8 mouse cellular contexts compared by ENCODE assay signal in the genomic region with DNA sequence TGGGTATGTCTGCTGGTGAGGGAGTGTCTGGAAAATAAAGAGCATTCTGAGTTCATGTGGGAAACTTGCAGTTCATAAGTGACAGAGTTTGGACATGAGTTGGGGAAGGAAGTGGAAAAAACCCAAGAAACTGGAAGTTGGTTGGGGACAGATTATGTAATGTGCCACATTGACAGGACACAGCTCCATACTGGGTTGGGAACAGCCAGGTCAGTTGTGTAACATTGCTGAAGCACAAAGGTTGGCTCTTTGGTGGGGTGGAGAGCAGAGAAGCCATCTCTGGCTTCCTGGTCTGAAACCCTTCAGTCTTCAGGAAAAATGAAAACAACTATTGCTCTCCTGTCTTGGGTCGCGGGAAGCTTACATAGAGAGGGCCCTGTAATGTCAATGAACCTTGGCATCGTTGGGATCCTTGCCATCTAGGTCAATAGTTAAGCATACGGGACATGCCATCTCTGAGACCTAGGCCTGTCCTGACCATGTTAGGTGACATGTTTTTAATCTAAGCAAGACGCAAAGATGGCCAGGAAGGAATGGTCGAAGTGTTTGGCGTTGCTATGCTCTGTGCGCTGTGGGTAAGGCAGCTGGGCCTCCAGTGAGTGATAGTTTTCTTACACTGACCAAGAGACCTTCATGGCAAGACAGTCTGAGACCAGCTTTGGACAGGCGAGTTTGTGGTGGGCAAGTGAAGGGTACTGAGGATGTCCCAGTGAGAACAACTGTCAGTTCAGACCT. TPM values are rescaled to one million over a fixed set of nuclear protein-coding genes. Genes with fewer than 3 reads are reported as not detected.
A peak's percentile ranks its signal among the peaks of the same experiment; 100 is the strongest.
DNase-seq lines count a peak whose midpoint lies in the region; ATAC-seq and TF ChIP-seq lines count a peak whose summit lies in the region.

No protein-coding gene starts in this region.

- TF ChIP-seq CTCF in intestine, postnatal 0 days (IDR thresholded peaks at IDR 0.05; ENCODE audit: low read depth): no peak

- H3K27ac ChIP-seq in kidney, embryonic 15.5 days: peak overlapping the region; percentile 91
- H3K27ac ChIP-seq in embryonic facial prominence, embryonic 14.5 days (replicated peaks; ENCODE audit: low read depth, low read length): peak overlapping the region; percentile 94
- H3K27ac ChIP-seq in intestine, postnatal 0 days (ENCODE audit: low read depth, low read length): no peak overlapping the region; the same call in 1 of the 2 replicates

- H3K79me2 ChIP-seq in myocyte (ENCODE audit: control insufficient read depth, insufficient read depth): peaks cover 14% of the 10 kb centered on the region

- peaks cover 51% of the 10 kb centered on the region for H3K4me1 ChIP-seq in kidney, embryonic 15.5 days
- peaks cover 20% of the 10 kb centered on the region for H3K4me1 ChIP-seq in embryonic facial prominence, embryonic 14.5 days (ENCODE audit: control insufficient read depth, insufficient read depth, low read length)
- H3K4me1 ChIP-seq in intestine, postnatal 0 days (replicated peaks; ENCODE audit: control insufficient read depth, insufficient read depth, low read length): no peaks in the 10 kb centered on the region

- no peak overlapping the region for H3K4me3 ChIP-seq in kidney, embryonic 15.5 days (replicated peaks)
- H3K4me3 ChIP-seq in embryonic facial prominence, embryonic 14.5 days (ENCODE audit: low read depth, low read length): peak overlapping the region; percentile 77; the same call in 1 of the 2 replicates
- no peak overlapping the region for H3K4me3 ChIP-seq in intestine, postnatal 0 days (ENCODE audit: low read depth, low read length)
- peak overlapping the region; percentile 74 for H3K4me3 ChIP-seq in myocyte

- no peak for DNase-seq in kidney, adult 8-10 months
- DNase-seq in embryonic facial prominence, embryonic 14.5 days (ENCODE audit: low spot score): no peak
- no peak for DNase-seq in thymus, postnatal 0 days (ENCODE audit: low spot score)
- no peak for DNase-seq in testis, postnatal 10 days (ENCODE audit: low spot score)
- no peak for DNase-seq in cerebellum, adult 11 months

- TF ChIP-seq POLR2A in myocyte (IDR thresholded peaks at IDR 0.05; ENCODE audit: insufficient read length, low read depth): no peak

- H3K36me3 ChIP-seq in kidney, embryonic 15.5 days: peaks cover 9% of the 10 kb centered on the region; the same call in 1 of the 2 replicates
- peaks cover 7% of the 10 kb centered on the region; the same call in 1 of the 2 replicates for H3K36me3 ChIP-seq in embryonic facial prominence, embryonic 14.5 days (ENCODE audit: control insufficient read depth, insufficient read depth, low read length)
- H3K36me3 ChIP-seq in intestine, postnatal 0 days (ENCODE audit: control insufficient read depth, insufficient read depth): 0 out of 2 replicates have a peak, but pooled peaks cover 5% of the 10 kb centered on the region
- peaks cover under 1% of the 10 kb centered on the region for H3K36me3 ChIP-seq in myocyte (ENCODE audit: control insufficient read depth, insufficient read depth)

- H3K4me2 ChIP-seq in kidney, embryonic 15.5 days: peak overlapping the region; percentile 84
- peak overlapping the region; percentile 72 for H3K4me2 ChIP-seq in embryonic facial prominence, embryonic 14.5 days (ENCODE audit: low read depth, low read length)
- H3K4me2 ChIP-seq in intestine, postnatal 0 days (replicated peaks; ENCODE audit: low read depth): peak overlapping the region; percentile 89; the same call in 1 of the 2 replicates
- H3K4me2 ChIP-seq in myocyte (ENCODE audit: low read depth): peak overlapping the region; percentile 55

- H3K27me3 ChIP-seq in kidney, embryonic 15.5 days: peaks cover 10% of the 10 kb centered on the region; the same call in 1 of the 2 replicates
- H3K27me3 ChIP-seq in embryonic facial prominence, embryonic 14.5 days (replicated peaks; ENCODE audit: control insufficient read depth, insufficient read depth, low read length): no peaks in the 10 kb centered on the region
- no peaks in the 10 kb centered on the region for H3K27me3 ChIP-seq in intestine, postnatal 0 days (replicated peaks; ENCODE audit: control insufficient read depth, insufficient read depth, low read length)
- no peaks in the 10 kb centered on the region for H3K27me3 ChIP-seq in myocyte (ENCODE audit: control insufficient read depth, insufficient read depth, insufficient read length)

- WGBS in kidney, embryonic 15.5 days: 92% methylated on average over 9 of the region's 9 CpGs
- WGBS in embryonic facial prominence, embryonic 14.5 days: 90% methylated on average over 9 of the region's 9 CpGs
- WGBS in intestine, postnatal 0 days: 86% methylated on average over 9 of the region's 9 CpGs

- ATAC-seq in kidney, embryonic 15.5 days (replicated peaks; ENCODE audit: low FRiP score): no peak
- no peak for ATAC-seq in embryonic facial prominence, embryonic 14.5 days (ENCODE audit: low read depth)
- ATAC-seq in intestine, postnatal 0 days: no peak

- H3K9ac ChIP-seq in kidney, embryonic 15.5 days: peak overlapping the region; percentile 24; the same call in 1 of the 2 replicates
- no peak overlapping the region; the same call in 1 of the 2 replicates for H3K9ac ChIP-seq in embryonic facial prominence, embryonic 14.5 days (ENCODE audit: low read depth, low read length)
- H3K9ac ChIP-seq in intestine, postnatal 0 days (ENCODE audit: low read depth, low read length): peak overlapping the region; percentile 71; the same call in 1 of the 2 replicates

- H3K9me3 ChIP-seq in kidney, embryonic 15.5 days (replicated peaks): no peaks in the 10 kb centered on the region
- H3K9me3 ChIP-seq in embryonic facial prominence, embryonic 14.5 days (ENCODE audit: control insufficient read depth, low read length): no peaks in the 10 kb centered on the region
- no peaks in the 10 kb centered on the region for H3K9me3 ChIP-seq in intestine, postnatal 0 days (ENCODE audit: control insufficient read depth)

- H3ac ChIP-seq in myocyte (ENCODE audit: control insufficient read depth, insufficient read length): no peak overlapping the region

TF ChIP-seq in myocyte, 11 proteins besides CTCF, POLR2A, EP300 and RAD21:
- TF ChIP-seq MAX (IDR thresholded peaks at IDR 0.05; ENCODE audit: low read depth) (no peak), USF1 (IDR thresholded peaks at IDR 0.05; ENCODE audit: low read depth) (no peak), TCF3 (IDR thresholded peaks at IDR 0.05; ENCODE audit: insufficient read length, low read depth) (no peak), REST (IDR thresholded peaks at IDR 0.05; ENCODE audit: insufficient read depth, insufficient read length) (no peak), TCF12 (IDR thresholded peaks at IDR 0.05; ENCODE audit: insufficient read depth, poor library complexity, severe bottlenecking) (no peak)

RNA-seq across cellular contexts. Expression of gene Marveld1, which starts 0.8 kb away (rescaled TPM):
- polyA plus RNA-seq in kidney, embryonic 15.5 days (2015; fragmentation: Nextera tagmentation; extraction: Ambion mirVana): 9.7 and 9.8 TPM in 2 replicates
- 19.4 and 21.0 TPM in 2 replicates for polyA plus RNA-seq in embryonic facial prominence, embryonic 14.5 days (2014; fragmentation: Nextera tagmentation; extraction: Ambion mirVana)
- 9.0 and 9.6 TPM in 2 replicates for polyA plus RNA-seq in intestine, postnatal 0 days (2015; fragmentation: Nextera tagmentation; extraction: Ambion mirVana)
- 36.1 TPM for polyA plus RNA-seq in myocyte (2012; fragmentation: generic; extraction: Trizol)
- polyA plus RNA-seq in thymus, postnatal 0 days (2015; fragmentation: Nextera tagmentation; extraction: Ambion mirVana): 3.4 and 5.3 TPM in 2 replicates

RNA-seq across cellular contexts. Expression of gene Zfyve27, which starts 17.3 kb away (rescaled TPM):
- 26.5 and 29.4 TPM in 2 replicates for polyA plus RNA-seq in kidney, embryonic 15.5 days (2015; fragmentation: Nextera tagmentation; extraction: Ambion mirVana)
- polyA plus RNA-seq in embryonic facial prominence, embryonic 14.5 days (2014; fragmentation: Nextera tagmentation; extraction: Ambion mirVana): 12.2 and 15.2 TPM in 2 replicates
- polyA plus RNA-seq in intestine, postnatal 0 days (2015; fragmentation: Nextera tagmentation; extraction: Ambion mirVana): 13.3 and 14.7 TPM in 2 replicates
- polyA plus RNA-seq in myocyte (2012; fragmentation: generic; extraction: Trizol): 22.4 TPM
- polyA plus RNA-seq in thymus, postnatal 0 days (2015; fragmentation: Nextera tagmentation; extraction: Ambion mirVana): 26.7 and 31.4 TPM in 2 replicates

RNA-seq across cellular contexts. Expression of gene Avpi1, which starts 17.6 kb away (rescaled TPM):
- 21.5 and 22.6 TPM in 2 replicates for polyA plus RNA-seq in kidney, embryonic 15.5 days (2015; fragmentation: Nextera tagmentation; extraction: Ambion mirVana)
- 36.9 and 37.3 TPM in 2 replicates for polyA plus RNA-seq in embryonic facial prominence, embryonic 14.5 days (2014; fragmentation: Nextera tagmentation; extraction: Ambion mirVana)
- 39.8 and 40.5 TPM in 2 replicates for polyA plus RNA-seq in intestine, postnatal 0 days (2015; fragmentation: Nextera tagmentation; extraction: Ambion mirVana)
- polyA plus RNA-seq in myocyte (2012; fragmentation: generic; extraction: Trizol): 128 TPM
- polyA plus RNA-seq in thymus, postnatal 0 days (2015; fragmentation: Nextera tagmentation; extraction: Ambion mirVana): 20.6 and 21.3 TPM in 2 replicates

RNA-seq across cellular contexts. Expression of gene Sfrp5, which starts 55.6 kb away (rescaled TPM):
- polyA plus RNA-seq in kidney, embryonic 15.5 days (2015; fragmentation: Nextera tagmentation; extraction: Ambion mirVana): 1.2 and 2.1 TPM in 2 replicates
- 18.0 and 18.3 TPM in 2 replicates for polyA plus RNA-seq in embryonic facial prominence, embryonic 14.5 days (2014; fragmentation: Nextera tagmentation; extraction: Ambion mirVana)
- polyA plus RNA-seq in intestine, postnatal 0 days (2015; fragmentation: Nextera tagmentation; extraction: Ambion mirVana): 0.27 and 0.58 TPM in 2 replicates
- polyA plus RNA-seq in myocyte (2012; fragmentation: generic; extraction: Trizol): 0.04 TPM
- polyA plus RNA-seq in thymus, postnatal 0 days (2015; fragmentation: Nextera tagmentation; extraction: Ambion mirVana): 0.36 and 0.49 TPM in 2 replicates

RNA-seq across cellular contexts. Expression of gene Pi4k2a, which starts 56.2 kb away (rescaled TPM):
- 27.4 and 27.7 TPM in 2 replicates for polyA plus RNA-seq in kidney, embryonic 15.5 days (2015; fragmentation: Nextera tagmentation; extraction: Ambion mirVana)
- 28.2 and 29.9 TPM in 2 replicates for polyA plus RNA-seq in embryonic facial prominence, embryonic 14.5 days (2014; fragmentation: Nextera tagmentation; extraction: Ambion mirVana)
- polyA plus RNA-seq in intestine, postnatal 0 days (2015; fragmentation: Nextera tagmentation; extraction: Ambion mirVana): 47.2 and 52.2 TPM in 2 replicates
- 37.5 TPM for polyA plus RNA-seq in myocyte (2012; fragmentation: generic; extraction: Trizol)
- 20.1 and 23.3 TPM in 2 replicates for polyA plus RNA-seq in thymus, postnatal 0 days (2015; fragmentation: Nextera tagmentation; extraction: Ambion mirVana)

Comparison
In these comparisons a context has a peak if more than half of its experiments do, and no peak if none do; other contexts are left out.
1. H3K4me3 ChIP-seq: peak in embryonic facial prominence, embryonic 14.5 days (single experiment) and myocyte (single experiment); none in kidney, embryonic 15.5 days (single experiment) and intestine, postnatal 0 days (single experiment).
2. Peak in every context shown above with its lines, with median percentiles within 50 percentile points of each other: H3K4me2 ChIP-seq.